Mouse (Mus musculus) layer of hippocampus, postnatal 36 days (tissue): ENCODE measurements around the gene Sft2d1. TPM values are rescaled to one million over a fixed set of nuclear protein-coding genes. Genes with fewer than 3 reads are reported as not detected.

Experiments
- DNase-seq, 2 experiments: peaks; one replicate each; pipeline ENCODE4 v3.0.0; 2022
- total RNA-seq, 2 experiments: library from RNA; stranded (reverse); gene quantifications; 2 replicates each; pipeline ENCODE4 v1.2.3; 2021

Gene Sft2d1
- 10 to 100 TPM; 62.9 to 65.1 TPM for total RNA-seq

DNA sequence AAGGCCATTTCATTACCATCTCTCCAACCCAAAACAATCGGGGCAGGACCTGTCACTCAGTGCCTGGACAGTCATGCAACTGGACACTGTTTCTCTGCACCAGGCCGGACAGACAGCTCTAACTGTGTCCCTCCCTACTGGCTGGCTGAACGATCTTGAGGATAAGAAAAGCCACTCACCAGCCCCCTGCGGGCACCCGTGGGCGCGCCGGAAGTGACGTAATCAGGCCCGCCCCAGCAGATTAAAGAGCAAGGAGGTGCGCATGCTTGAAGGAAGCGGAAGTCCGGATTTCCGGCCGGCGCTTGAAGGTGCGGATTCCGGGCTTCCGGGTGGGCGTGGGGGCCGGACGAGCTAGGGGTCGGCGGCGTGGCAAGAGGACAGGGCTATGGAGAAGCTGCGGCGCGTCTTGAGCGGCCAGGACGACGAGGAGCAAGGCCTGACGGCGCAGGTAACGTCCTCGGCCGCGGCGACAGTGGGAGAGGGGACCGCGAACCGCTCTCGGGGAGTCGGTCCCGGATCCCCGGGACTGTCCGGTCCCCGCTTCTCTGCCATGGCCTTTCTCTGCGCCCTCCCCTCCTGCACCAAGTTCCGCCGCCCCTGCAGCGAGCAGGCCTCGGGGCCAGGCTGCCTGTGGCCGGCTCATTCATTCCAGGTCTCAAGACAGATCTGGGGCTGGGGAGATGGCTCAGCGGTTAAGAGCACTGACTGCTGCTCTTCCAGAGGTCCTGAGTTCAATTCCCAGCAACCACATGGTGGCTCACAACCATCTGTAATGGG is at the start of gene Sft2d1:
Gene Sft2d1 (plus strand): TSS at position 265 of the 777 bp plus-strand sequence.
- DNase-seq: peak; percentile 97 to 98

DNA sequence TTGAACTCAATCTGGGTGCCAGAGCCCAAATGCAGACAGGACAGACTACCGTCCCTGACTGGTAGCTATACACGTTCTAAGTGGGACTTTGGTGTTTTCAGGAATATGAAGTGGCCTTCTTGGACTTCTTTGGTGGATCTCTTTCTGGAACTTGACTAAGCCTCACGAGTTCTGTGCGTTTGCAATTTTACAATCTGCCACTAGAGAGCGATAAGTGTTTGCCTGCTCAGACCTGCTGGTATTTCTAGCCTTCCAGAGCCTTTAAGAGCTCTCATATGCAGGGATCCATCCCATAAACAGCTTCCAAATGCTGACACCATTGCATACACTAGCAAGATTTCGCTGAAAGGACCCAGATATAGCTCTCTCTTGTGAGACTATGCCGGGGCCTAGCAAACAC is 46.3 kb upstream of the Sft2d1 start:
- DNase-seq: peak; percentile 19 to 56

DNA sequence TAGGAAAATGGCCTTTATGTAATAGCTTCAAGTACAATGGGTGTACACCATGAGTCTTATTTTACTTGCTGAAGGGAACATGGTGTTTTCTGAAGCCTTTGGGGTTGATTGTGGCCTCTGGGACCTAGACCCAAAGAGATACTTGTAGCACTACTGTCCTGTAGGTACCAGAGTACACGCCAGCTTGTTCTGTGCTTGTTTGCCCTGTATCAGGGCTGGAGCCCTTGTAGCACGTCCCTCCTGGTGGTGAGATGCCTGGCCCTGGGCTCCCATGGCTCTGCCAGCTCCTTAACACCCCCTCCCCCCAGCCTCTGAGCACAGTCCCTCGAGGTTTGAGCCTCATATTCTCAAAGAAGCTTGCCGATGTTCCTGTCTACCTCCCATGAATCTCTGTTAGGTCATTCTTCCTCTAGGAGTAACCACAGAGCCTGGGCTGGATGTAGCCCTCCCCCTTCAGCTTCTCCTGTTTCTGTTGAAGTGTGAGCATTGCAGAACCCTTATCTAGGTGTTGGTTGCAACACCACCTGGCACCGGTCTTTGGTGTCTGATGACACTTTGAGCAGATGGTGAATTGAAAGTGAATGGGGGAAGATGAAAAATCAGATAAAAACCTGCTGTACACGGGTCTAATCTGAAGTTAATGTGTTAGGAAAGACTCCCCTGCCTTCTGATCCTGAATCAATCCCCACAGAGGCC is 38.7 kb upstream of the Sft2d1 start:
- DNase-seq: no peak

DNA sequence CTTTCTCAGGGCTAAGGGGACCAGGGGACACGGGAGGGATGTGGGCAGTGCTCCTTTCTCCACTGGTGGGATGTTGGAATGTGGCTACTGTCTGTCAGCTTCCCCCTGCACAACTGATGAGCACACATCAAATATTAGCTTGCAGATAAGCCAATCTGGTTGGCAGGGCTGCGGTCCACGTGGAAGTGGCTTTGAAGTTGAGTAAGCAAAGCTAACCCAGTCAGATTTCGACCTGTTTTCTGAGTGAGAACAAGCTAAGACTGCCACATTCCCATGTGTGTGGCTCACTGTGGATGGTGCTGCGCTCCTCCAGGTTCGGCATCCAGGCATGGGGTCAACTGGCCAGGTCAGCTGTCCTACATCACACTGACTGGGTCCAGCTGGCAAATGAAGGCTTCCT is 38.0 kb upstream of the Sft2d1 start:
- no peak for DNase-seq

DNA sequence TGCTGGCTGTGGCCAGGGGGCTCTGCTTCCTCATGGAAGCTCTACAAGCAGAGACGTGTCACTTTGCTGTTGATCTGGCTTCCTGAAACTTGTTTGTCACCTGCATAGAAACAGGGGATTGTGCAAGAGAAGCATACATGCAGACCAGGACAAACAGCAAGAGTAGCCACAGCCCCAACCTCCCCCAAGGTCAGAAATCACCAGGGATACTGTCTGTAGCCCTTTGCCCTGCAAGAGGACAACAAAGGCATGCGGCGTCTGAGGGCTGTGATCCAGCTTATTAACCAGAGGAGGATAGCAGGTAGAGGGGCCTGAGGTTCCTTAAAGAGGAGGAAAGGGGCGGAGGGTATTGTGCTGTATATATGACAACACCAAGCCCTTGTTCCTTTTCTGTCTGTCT is 34.8 kb upstream of the Sft2d1 start:
- no peak for DNase-seq

DNA sequence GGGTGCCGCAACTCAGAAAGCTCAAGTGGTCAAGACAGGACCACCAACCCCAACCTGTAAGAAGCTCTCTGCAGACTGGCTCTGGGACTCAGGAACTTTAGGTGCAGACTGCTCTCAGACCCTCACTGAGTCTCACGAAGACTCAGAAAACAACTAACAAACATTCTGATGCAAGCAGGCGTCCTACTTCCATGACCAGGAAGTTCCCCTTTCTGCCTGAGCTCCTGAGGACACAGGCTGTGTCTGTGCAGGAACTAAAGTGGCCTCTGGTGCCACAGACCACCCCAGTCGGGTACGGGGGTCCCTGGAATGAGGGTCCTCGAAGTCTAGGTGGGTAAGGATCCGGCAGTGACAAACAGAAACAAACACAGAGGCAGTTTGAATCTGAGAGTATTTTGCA is 34.2 kb upstream of the Sft2d1 start:
- DNase-seq: no peak

DNA sequence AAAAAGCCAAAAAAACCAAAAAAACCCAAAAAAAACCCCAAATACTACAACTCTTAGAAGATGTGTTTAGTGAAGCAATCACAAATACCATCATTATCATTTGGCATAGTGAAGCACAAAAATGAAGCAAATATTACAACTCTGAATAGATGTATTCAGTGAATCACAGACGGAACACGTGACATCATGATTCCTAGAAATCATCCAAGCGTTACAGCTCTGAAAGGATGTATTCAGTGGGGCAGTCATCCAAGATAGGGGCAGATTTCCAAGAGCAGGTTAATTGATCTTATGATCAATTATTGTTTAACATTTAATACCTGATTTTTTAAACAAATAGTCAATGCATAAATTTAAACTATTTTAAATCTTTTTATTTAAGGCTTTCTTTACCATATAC is 33.6 kb upstream of the Sft2d1 start:
- DNase-seq: no peak

DNA sequence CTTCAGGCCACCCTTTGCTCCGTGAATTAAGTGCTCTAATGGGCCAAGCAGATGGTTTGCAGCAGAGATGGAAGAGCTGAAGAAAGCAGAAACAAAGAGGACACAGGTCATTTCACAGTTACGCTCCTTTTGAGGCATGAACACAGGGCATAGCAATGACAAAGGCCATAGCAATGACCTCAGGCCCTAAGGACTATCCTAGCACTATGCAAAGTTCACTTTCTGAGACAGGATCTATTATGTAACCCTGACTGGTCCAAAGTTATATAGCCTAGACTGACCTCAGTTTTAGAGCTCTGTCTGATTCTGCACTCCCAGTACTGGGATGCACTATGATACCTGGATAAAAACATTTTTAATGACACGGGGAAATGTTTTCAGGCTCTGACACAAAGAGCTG is 32.5 kb upstream of the Sft2d1 start:
- no peak for DNase-seq

DNA sequence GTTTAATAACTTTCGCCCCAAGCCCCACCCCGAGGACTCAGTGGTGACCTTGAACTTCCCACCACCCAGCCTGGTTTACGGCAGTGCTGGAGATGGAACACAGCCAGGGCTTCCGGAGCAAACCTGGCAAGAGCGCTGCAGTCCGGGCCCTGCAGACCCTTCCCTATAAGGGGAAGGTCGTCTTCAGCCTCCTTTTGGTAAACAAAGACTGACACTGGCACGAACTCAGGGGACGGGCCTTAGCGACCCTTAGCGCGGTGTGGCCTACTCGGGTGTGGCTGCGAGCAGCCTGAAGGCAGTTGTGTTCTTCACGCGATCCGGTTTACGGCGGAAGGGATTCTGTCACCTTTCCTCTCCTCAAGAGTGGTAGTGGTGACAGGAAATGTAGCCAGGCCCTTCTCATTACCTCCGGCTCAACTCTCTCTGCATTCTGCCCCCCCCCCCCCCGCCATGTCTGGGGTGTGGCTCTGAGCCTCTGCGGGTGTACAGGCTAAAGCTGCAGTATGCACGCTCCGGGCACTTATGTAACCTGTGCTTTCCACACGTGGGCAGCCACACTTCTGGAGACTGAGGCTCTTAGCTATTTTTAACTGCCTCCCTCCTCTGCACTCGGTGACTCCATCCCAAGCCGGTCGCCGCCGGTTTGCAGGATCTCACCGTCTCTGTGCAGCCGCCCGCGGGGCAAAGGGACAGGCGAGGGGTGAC is 27.9 kb upstream of the Sft2d1 start, which contains the start of gene Mpc1:
Gene Mpc1 (plus strand): TSS at position 84 of the 705 bp plus-strand sequence.
- peak; percentile 36 to 43 for DNase-seq

DNA sequence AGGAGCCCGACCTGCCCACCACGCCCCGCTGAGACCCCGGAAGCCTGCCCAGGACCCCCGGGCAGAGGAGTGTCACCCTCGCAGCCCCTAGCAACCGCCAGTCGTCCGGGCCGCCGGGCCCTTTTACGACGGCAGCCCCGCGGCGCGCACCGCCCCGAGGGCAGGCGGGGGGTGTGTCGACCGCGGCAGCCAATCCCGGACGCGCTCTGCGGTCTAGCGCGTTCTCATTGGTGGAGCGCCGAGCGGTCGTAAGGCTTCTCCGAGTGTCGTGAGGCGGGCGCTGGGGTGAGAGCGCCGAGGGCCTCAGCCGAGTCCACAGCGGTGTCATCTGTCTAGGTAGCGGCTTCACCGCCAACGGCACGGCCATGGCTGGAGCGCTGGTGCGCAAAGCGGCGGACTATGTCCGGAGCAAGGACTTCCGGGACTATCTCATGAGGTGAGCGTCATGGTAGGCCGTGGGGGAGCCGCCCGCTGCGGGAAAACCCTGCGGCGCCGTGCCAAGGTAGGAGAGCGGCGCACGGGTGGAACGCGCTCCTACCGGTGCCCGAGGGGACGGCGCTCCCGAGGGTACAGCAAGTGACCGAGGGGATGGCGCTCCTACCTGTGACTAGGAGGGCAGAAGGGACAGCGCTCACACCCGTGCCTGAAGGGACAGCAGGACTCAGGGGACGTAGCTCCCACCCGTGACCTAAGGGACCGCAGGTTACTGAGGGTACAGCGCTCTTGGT is 27.2 kb upstream of the Sft2d1 start:
- DNase-seq: peak; percentile 93 to 96

DNA sequence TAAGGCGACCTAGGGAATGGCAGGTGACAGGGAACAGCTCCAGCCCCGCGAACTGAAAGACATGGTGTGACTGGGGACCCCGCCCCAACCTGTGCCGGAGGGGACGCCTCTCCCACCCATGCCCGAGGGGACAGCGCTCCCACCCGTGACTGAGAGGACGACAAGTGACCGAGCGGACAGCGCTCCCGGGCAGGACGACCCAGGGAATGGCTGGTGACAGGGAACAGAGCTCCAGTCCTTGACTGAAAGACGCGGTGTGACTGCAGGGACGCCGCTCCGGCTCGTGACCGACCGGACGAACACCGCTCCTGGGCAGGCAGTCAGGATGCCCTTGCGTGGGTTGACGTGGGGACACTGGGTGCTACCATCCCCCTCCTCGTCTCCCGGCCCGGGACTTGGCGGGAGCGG is 26.6 kb upstream of the Sft2d1 start:
- DNase-seq: peak; percentile 23 to 31

DNA sequence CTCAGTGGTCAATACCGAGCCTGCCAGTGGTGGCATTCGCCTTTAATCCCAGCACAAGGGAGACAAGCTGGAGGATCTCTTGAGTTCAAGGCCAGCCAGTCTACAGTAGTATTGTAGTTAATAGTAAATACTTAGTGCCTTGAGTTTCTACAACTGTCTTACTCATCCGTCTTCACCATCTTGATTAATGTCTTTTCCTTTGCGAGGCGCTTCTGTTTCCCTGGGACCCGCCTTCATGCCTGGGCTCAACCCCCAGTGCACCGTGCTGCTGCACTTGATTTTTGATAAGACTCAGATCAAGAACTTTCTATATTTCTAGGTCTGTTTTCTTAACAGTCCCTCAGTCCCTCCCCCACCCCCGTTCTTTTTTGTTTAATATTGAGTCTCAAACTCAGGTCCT is 25.8 kb upstream of the Sft2d1 start:
- no peak for DNase-seq

DNA sequence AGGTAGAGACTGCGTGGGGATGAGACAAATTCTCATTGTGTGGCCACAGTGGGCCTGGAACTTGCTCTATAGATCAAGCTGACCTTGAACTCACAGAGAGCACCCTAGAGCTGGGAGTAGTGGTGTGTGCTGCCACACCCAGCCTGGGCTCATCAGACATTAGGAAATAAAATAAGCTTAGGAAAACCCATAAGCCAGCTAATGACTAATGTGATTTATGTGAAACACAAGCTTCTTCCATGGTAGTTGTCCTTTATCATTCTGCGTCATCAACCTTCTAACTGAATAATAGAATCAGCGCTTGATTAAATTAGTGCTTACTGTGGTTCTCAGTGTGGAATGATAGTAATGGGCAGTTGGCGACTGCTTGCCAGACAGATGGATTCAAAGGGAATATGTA is 23.9 kb upstream of the Sft2d1 start:
- no peak for DNase-seq

DNA sequence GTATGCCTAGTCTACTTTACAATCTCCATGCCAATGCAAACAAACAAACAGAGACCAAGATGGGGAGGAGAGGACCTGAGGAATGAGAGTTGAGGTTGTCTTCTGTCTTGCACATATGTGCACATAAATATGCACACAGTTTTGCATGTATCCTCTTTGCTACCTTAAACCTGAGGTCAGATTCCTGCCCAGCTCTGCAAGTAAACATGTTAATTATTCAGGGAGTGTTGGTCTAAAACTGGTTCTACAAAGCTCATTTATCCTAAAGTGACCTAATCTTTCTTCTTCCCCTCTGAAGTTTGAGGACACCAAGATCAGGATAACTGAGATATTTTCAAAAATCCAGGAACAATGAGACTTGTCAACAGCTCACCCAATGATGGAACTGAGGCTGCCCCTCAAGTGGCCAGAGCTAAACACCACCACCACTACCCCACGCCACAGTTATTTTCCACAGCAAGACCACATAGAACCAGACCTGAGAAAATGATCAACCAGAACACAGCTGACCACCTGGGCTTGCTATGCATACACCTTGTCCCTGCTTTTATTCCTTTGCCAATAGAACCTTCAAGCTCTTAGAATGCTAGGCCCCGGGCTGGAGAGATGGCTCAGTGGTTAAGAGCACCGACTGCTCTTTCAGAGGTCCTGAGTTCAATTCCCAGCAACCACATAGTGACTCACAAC is 20.8 kb upstream of the Sft2d1 start:
- no peak for DNase-seq

DNA sequence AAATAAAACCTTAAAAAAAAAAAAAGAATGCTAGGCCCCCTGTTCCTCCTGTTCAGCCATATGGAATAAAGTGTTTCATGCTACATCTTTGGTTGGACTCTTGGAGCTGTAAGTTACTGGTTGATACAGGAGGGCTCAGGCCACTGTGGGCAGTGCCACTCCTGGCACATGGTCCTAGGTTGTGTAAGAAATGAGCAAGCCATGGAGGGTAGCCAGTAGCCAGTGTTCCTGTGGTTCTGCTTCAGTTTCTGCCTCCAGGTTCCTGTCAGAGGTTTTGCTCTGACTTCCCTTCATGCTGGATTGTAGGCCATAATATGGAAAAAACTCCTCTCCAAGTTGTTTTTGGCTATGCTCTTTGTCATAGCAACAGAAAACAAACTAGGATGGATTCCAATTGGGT is 20.2 kb upstream of the Sft2d1 start:
- no peak for DNase-seq

DNA sequence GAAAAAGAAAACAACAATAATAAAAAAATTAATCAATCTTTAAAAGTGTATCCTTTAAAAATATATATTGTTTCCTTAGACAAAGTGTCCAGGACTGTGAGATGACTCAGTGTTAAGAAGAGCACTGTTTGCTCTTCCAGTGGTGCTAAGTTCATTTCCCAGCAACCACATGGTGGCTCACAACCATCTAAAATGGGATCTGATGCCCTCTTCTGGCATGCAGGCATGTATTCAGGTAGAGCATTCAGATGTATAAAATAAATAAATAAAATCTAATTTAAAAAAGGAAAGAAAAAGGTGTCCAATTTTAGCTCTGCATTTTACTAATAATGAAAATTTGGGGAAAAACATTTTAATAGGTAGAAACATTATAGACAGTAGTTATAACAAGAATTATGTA is 15.1 kb upstream of the Sft2d1 start:
- no peak for DNase-seq

DNA sequence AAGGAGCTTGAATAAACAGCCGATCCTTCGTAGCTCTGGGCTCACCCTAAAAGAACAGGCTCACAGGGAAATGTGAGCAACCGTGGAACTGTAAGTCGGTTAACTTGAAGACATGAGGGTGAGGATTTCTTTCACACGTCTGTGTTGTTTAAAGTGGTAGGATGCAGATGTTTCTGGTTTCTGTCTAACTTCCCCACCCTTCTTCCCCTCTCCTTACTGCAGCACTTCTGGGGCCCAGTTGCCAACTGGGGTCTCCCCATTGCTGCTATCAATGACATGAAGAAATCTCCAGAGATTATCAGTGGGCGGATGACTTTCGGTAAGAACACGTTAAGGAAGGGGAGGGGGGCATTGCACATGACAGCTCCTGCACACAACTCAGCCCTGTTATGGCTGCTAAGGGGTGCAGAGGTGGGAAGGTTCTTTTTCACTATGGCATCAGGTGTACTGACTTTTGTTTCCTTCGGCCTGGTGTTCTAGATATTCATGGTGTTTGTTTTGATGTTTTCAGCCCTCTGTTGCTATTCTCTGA is 14.5 kb upstream of the Sft2d1 start:
- DNase-seq: no peak

DNA sequence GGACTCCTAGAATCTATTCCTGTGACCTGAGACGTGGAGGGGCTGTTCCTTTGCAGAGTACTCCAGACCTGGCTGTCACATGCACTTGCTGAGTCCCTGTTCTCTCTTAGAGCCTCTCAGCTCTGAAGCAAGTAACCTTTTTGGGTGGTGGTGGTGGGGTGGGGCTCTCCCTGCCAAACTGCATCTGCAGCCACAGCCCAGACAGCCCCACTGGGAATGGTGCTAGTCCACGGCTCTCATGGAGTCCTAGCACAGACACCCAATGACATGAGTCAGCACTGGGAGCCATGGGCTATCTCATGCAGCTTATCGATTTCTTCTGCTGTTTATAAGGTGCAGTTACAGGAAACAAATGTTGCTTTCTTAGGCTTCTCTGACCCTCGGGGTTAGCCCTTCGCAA is 13.2 kb upstream of the Sft2d1 start:
- DNase-seq: no peak

DNA sequence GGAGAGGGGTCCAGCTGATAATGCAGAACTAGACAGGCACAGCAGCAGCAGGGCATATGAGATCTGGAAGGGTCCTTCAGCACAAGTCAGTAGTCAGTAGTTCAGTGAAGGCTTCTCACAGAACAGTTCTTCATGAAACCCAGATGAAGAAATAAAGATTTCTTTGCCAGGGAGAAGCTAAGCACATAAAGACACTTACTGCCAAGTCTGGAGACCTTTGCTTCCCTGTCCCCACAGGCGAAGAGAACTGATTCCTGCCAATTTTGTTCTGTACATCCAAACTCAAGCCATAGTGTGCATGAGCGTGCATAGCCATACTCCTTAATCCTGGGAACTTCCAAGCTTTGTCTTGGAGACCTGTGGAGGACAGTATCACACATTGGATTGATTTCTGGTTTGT is 12.6 kb upstream of the Sft2d1 start:
- no peak for DNase-seq

DNA sequence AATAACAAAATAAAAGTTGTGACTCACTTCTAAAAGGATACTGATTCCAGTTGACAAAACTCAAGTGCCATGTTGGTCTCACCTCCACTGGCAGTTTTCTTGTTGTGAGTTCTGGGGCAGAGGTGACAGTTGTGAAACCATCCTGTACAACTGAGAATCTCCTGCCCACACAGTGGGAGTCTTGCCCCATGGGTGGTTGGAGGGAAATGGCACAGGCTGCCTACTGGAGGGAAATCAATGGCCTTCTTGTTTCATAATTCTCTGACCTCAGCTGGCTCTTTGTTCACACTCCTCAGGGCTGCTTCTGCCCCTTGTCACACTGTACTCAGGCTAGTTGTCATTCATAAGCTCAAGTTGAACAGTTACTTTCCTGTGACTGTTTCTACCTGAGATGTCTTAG is 11.4 kb upstream of the Sft2d1 start:
- no peak for DNase-seq

DNA sequence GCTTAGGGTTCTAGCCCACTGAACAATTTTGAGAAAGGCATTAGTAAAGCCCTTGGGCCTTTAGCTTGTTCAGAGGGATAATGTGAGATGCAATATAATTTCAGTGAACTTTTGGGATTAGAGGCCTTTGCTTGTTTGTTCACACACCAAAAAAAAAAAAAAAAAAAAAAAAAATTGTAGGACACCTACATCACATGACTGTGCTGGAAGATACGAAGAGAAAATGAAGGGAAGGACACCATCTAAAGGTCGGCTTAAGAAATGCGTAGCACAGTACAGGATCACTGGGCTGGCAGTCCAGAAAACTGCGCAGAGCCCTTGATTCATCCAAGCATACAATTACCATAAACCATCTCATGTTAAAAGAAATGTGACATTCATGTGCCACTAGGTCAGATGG is 9.4 kb upstream of the Sft2d1 start:
- DNase-seq: no peak
